Mouse (Mus musculus) v-Abl transformed pro-B cells (cell line): ENCODE measurements around the gene Prss16.

Experiments
- in situ Hi-C, 2 experiments: fragments of 400-800 bp; cut with MboI; formaldehyde crosslinking; loops; one replicate each; pipeline ENCODE4 v1.15.1; 2025; ENCODE audit not compliant: unreplicated experiment in 2 of 2

Gene Prss16

DNA sequence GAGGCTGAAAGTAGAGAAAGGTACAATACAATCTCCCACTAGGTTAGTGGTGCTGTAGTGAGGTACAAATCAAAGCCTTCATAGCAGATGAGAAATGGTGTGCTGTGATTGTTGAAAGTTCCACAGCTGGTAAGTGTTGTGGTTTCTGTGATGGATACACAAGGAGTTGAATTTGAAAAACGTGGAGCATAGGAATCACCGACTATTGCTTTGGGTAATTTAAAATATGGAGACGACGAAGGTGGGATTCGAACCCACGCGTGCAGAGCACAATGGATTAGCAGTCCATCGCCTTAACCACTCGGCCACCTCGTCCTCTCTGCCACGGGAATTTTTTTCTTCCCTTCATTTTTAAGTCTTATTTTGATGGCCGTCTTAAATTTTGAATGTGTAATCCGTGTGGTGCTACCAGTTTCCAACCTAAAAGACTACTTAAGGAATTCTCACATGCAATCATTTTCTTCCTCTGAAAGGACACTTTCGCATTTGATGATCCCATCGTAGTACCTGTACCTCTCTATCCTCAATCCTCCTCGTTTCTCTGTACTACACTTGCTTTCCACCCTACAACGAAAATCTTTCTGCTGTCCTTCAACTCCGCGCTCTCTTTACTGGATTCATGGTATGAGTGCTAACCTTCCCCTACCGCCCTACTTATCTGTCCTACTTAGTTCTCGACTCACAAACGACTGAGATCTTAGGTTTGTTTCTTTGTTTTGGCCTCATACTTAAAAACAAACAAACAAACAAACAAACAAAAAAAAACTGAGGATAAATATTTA, 15.4 kb downstream of the Prss16 start:
- in situ Hi-C loops: no loop called here

DNA sequence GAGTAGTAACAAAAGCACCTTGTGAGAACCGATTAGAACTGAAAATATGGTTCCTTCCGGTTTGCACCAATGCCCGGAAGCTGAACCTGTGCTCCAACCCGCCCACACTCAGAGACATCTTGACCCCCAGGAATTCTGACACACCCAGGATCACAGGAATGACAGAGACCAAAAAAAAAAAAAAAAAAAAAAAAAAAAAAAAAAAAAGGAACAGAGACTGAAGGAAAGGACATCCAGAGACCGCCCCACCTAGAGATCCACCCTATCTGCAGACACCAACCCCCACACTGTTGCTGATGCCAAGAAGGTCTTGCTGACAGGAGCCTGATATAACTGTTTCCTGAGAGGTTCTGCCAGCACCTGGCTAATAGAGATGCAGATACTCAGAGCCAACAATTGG, 17.0 kb downstream of the Prss16 start:
- in situ Hi-C loops: no loop called here

DNA sequence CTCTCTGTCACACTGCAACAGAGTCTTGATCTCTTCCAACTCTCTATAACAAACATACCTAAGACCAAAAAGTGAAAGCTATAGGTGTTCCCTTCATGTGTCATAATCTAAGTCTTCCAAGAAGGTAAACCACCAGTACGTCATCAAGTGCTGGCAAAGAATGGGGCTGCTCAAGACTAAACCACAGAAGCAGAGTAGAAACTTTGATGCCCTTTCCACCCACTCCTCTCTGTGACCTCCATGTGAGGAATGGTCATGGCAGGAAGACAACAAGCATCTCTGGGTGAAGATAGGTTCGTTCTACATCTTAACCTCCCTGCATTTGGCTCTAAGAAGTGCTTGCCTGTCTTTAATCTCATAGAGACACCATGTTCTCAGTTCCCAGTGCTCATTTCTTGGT, 25.1 kb downstream of the Prss16 start:
- in situ Hi-C loops: no loop called here

DNA sequence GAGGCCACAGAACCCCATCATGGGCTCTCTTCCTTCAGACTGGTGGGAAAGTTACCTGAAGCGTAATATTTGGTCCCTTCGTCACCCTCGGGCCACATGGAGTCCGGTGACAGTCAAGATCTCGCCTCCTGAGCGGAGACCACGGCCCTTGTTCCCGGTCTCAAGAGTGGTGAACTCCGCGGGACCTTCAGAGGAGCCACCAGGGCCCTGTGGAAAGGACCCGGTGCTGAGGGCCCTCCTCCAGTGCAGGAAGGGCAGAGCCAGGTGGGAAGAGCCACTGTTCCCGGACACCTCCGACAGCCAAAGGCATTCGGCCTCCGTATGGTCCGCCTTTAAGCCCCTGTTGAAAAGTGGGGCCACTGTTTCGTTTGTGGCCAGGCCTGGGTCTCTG, 27.7 kb downstream of the Prss16 start:
- in situ Hi-C loops: no loop called here

DNA sequence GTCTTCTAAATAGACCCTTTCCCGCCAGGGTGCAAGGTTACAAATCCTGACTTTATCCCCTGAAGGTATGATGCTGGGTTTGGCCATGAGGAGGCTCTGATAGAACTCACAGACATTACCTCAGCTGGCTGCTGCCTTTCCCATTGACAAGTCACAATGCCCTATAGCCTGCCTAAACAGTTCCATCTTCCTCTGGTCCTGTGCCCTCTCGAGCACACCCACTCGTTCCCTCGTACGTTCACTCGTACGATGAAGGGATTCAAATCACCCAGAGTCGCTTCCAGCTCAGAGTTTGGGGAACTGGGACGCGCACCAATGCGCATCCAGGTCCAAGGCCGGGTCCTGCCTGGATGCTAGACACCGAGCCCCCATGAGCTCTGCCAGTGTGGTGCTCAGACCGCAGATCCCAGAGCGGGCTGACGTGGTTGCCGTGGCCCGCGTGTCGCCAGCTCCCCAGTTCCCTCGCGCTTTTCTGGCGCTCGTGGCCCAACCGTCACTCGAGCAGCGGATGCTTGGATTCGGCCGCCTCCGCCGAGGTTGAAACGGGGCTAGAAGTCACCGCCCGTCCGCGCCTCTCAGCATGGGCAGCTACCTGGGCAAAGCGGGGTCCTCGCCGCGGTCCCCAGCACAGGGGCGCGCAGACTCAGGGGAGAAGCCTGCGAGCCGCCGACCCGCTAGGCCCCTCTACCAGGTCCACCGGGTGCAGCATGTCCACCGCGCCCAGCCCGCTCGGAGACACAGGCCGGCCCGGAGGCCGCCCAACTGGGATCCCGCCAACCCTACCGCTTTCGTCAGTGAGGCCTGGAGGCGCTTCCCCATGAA, 28.4 kb downstream of the Prss16 start, which contains the start of gene Pom121l2:
Gene Pom121l2 (plus strand): TSS at position 214 of the 822 bp plus-strand sequence.
- in situ Hi-C loops: no loop called here

DNA sequence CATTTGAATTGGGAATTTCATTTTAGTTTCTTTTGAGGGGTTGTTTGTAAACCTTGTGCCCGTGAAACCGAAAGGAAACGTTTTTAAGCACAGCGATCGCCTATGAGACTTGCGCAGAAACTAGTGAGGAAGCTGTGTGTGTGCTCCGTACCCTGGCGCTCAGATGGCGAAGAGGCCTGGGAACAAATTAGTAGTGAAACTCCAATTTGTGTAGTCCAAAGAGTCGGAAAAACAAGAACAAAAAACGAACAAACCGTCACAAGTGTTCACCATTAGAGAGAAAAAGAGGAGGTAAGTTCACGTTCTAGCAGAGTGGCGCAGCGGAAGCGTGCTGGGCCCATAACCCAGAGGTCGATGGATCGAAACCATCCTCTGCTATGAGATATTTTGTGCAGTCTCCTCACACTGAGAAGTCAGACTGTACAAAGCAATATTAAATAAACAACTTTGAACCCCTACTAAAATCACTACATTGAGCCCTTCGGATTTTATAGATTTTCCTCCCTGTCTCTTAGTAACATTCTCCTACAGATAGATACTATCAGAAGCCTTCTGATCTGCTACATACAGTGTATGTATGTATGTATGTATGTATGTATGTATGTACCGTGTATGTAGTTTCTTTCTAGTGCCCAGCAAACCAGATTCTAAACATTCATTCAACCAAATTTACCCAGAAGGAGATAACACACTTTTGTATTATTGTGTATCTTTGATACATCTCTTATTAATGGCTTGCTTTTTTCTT, 34.6 kb downstream of the Prss16 start:
- in situ Hi-C loops: loop anchor here (5.0 kb wide), 1 partner anchor 47 kb away; no protein-coding TSS in a partner anchor

DNA sequence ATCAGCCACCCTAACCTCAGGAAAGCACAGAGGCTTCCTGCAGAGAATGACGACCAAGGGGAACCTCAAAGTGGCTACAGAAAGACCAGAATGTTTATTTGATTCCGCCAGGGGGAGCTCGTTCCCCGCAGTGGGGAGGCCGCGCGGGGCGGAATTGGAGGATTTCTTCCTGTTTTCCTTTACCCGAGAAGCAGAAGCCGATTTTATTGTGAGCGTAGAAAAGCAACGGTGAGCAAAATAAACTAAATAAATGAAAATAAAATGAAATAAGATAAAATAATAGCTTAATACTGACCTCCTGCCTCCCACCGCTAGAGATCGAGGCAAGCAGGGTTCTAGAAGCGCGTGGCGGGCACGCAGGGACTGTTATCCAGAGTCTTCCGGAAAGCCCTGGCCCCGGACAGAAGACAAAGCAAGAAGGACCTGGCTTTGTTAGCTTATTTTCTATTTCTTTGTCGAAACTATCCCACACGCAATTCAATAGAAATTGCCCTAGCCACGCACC, 35.3 kb downstream of the Prss16 start:
- in situ Hi-C loops: loop anchor here (5.0 kb wide), 1 partner anchor 48 kb away; no protein-coding TSS in a partner anchor

DNA sequence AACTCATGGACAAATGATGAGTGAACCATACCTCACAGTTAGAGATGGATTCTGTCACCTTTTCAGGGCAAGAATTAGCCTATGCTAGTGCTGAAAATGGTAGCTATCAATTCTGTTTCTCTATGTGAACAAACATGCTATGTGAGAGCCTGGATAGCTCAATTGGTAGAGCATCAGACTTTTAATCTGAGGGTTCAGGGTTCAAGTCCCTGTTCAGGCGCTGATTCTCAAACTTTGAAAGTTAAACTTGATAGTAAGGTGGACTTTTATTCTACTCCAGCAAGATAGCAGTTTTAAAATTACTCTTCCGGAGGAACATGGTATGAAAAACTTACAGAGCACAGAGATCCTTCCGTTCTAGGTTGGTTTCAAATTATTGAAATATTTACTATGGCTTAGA, 37.9 kb downstream of the Prss16 start:
- in situ Hi-C loops: loop anchor here (5.0 kb wide), 1 partner anchor 51 kb away; no protein-coding TSS in a partner anchor

DNA sequence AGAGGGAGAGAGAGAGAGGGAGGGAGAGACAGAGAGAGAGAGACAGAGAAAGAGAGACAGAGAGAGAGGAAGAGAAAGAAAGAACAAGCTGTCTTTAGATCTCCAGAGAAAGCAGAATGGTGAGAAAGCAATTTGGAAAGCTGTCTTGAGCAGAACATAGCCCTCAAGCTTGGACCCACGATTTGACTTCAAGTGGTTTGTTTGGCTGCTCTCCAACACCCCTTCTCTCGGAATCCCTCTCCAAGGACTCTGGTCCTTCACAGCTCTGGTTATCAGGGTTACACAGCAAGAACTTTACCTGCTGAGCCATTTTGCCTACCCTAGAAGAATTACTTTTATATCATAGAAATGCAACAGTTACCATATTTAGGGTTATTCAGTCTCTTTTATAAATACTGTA, 39.7 kb downstream of the Prss16 start:
- in situ Hi-C loops: loop anchor here (5.0 kb wide), 1 partner anchor 52 kb away; no protein-coding TSS in a partner anchor

DNA sequence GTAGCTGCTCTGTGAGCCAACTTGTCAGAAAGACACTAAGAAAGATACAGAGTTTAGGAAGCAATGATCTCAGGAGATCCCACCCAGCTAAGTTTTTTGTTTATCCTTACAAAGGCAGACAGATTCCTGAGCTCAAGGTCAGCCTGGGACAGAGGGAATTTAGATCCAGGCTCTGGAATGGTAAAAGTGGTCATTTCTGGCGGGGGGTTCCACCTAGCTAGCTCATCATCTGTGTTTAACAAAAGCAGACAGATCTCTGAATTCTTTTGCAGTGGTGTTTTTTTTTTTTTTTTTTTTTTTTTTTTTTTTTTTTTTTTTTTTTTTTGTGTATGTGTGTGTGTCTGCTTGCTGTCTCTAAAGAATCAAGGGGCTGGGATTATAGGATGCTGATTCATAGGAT, 40.3 kb downstream of the Prss16 start:
- in situ Hi-C loops: no loop called here
